Mouse (Mus musculus) layer of hippocampus, postnatal 14 days (tissue): ENCODE measurements around the gene Hoxc8. TPM values are rescaled to one million over a fixed set of nuclear protein-coding genes. Genes with fewer than 3 reads are reported as not detected.
A peak's percentile ranks its signal among the peaks of the same experiment; 100 is the strongest.

Experiments used
- DNase-seq, 2 experiments: peaks; one replicate each; pipeline ENCODE4 v3.0.0; 2021 to 2022; ENCODE audit warnings: low spot score in 2 of 2, mixed read lengths in 1 of 2
- total RNA-seq, 2 experiments: library from RNA; stranded (reverse); gene quantifications; 2 replicates each; pipeline ENCODE4 v1.2.3; 2021

The Hoxc8 gene
- total RNA-seq, 2 experiments from 2014 or later = not detected

DNA sequence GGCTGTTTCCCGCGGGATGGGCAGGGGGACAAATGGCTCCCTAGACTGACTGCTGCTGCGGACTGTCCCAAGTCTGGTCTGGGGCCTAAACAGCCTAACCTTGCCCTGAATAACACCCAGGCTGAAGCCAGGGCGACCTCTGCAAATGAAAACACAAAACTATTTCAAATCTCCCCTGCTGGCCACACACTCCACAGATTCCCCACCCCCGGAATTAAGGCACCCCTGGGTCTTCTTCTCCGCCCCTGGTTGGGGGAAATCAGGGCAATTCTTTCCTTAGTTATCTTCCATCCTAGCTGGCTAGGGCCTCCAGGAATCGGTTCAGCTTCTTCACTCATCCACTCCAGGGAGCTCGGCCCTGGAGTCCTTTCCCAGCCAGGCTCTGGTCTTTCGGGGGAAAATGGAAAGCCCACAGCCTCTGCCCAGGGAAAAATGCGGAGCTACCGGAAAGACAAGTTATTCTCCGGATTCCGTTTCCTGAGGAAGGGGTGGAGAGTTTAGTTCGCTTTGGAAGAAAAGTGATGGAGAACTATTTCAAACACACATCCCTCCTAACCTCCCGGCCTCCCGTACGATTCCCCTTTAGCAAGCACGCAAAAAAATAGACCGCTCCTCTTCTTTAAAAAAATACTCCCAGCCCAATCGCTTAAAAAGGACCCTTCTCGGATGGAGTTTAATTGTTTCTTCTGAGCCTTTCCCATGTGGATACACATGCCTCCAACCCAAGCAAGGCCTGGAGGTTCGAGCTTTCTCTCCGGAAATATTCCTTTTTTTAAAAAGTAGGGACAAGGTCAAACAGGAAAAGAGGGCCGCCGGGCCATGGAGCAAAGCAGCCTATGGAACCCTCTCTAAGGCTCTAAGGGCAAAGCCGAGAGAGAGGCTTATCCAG is 25.2 kb upstream of the Hoxc8 start:
- no peak for DNase-seq

- peak in 1 of 2 experiments; percentile 25 for DNase-seq
These were observed 24.3 kb upstream of the Hoxc8 start for GRCm38 (mm10) chr15:102965892-102966775.

DNA sequence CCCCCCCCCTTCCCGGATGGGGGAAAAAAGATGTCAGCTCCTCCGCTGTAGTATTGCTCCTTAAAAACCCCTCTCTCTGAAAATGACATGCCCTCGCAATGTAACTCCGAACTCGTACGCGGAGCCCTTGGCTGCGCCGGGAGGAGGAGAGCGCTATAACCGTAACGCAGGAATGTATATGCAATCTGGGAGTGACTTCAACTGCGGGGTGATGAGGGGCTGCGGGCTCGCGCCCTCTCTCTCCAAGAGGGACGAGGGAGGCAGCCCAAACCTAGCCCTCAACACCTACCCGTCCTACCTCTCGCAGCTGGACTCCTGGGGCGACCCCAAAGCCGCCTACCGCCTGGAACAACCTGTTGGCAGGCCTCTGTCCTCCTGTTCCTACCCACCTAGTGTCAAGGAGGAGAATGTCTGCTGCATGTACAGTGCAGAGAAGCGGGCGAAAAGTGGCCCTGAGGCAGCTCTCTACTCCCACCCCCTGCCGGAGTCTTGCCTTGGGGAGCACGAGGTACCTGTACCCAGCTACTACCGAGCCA is 23.6 kb upstream of the Hoxc8 start, which contains the start of gene Hoxc10:
Gene Hoxc10 (plus strand): TSS at position 21 of the 536 bp plus-strand sequence.
- no peak for DNase-seq

DNA sequence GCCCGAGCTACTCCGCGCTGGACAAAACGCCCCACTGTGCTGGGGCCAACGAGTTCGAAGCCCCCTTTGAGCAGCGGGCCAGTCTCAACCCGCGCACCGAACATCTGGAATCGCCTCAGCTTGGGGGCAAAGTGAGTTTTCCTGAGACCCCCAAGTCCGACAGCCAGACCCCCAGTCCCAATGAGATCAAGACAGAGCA is 23.2 kb upstream of the Hoxc8 start, which contains the start of gene Hoxc5:
Gene Hoxc5 (plus strand): TSS at position 132 of the 199 bp plus-strand sequence.
- DNase-seq = no peak

DNA sequence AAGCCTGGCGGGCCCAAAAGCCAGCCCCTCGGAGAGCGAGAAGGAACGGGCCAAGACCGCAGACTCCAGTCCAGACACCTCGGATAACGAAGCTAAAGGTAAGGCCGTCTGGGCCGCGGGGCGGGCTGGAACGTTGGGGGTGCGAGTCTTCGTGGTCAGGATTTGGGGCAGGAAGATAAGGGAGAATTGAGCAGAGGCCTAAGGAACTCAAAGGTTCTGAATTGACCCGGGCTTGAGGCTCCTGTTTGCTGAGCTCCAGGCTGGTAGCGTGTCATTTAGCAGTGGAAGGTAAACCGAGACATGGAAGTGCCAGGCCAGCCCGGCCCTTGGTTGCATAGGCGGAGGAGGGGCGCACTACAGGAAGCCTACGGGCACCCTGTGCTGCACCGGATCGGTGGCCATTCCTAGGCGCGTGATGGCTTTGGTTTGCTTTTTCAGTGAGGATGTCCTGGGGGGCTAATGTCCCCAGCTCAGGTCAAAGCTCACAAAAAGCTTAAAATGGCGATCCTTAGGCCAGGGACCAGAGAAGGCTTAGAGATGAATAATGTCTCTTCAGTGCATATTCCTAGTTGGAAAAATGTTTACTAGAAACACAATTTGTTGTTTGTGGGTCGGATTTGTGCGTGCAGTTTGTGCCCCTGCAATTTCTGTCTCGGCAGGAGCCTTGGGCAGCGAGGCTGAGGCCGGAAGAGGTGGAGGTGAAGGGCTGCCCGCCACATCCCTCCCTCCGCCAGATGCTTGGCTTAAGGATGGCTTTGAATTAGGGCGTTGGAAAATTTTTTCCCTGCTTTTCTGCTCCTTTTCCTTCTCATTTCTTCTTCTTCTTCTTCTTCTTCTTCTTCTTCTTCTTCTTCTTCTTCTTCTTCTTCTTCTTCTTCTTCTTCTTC is 22.7 kb upstream of the Hoxc8 start:
- no peak for DNase-seq

- no peak for DNase-seq
These were observed 21.1 kb upstream of the Hoxc8 start for GRCm38 (mm10) chr15:102969296-102969695.

- DNase-seq = peak in 1 of 2 experiments; percentile 26
These were observed 19.7 kb upstream of the Hoxc8 start for GRCm38 (mm10) chr15:102970740-102971139.

DNA sequence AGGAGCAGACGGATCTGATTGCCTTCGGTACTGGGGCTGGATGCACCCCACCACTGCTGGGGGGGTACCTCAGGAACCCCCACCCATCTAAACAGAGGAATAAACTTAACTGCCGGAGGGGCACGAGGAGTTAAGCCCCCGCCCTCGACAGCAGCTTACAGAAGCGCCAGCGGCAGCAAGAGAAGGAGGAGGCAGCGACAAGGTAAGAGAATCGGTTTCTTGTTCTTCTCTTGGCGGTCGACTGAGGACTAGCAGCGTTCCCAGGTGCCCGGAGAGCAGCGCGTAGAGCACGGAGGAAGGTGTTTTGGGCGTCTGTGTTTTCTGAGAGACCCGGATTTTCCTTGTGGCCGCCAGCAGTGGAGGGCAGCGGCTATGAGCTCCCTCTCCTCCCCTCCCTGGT is 18.2 kb upstream of the Hoxc8 start:
- DNase-seq = no peak

GRCm38 (mm10) chr15:102972753-102973152 is 17.7 kb upstream of the Hoxc8 start:
- DNase-seq = no peak

DNA sequence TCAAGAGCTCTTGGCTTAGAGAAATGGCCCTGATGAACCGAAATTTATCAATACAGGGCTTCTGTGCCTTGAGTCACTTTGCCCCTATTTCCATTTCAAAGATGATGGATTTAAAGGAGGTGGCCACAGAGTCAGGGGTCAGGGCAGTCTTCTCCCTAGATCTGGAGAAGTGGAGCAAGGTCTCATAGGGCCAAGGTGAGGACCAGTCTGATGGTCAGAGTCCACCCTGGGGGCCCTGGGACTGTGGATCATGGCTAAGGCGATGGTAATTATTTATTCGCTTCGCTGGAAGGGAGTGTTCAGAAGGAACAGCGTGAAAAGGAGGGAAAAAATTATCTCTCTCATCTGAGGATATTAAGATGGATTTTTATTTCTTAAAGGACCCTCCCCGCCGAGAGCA is 15.4 kb upstream of the Hoxc8 start:
- DNase-seq = no peak

- DNase-seq = no peak
These were observed 14.7 kb upstream of the Hoxc8 start for GRCm38 (mm10) chr15:102975688-102976111.

GRCm38 (mm10) chr15:102976171-102976570 is 14.2 kb upstream of the Hoxc8 start, which contains the start of gene Hoxc9:
Gene Hoxc9, plus strand, starts transcription at chr15:102976439.
- no peak for DNase-seq

DNA sequence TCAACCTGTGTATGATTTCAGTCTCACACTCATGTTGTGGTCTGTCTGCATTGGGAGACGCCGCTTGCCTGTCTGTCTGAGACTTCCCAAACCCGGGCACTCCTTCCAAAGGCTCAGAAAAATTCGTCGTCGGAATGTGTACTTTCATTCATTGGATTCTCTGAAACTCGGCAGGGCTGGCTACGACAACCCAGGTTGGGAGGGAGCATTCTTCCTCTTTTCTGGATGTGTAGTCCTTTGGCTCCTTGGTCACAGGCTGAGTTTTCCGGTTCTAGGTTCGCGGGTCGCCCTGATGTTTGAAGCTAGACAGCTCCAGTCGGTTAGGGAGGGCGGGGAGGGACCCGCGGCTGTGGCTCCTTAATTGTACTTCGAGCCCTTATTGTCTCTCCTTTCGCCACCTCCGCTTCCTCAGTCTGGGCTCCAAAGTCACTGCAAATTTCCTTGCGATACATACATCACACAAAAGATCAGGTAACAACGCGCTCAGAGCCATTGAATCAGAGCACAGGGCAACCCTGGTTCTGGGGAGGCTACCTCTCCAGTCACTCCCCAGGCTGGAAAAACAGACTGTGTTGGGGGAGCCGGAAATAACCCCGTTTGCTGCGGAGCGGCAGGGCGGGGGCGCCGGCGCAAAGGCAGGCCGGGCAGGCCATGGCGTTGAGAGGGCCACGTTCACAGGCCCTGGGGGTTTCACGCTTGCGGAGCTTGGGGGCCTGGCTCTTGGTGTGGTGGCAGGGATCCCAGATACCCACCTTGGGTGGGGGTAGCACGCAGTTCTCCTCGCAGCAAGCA is 13.6 kb upstream of the Hoxc8 start:
- no peak for DNase-seq

DNA sequence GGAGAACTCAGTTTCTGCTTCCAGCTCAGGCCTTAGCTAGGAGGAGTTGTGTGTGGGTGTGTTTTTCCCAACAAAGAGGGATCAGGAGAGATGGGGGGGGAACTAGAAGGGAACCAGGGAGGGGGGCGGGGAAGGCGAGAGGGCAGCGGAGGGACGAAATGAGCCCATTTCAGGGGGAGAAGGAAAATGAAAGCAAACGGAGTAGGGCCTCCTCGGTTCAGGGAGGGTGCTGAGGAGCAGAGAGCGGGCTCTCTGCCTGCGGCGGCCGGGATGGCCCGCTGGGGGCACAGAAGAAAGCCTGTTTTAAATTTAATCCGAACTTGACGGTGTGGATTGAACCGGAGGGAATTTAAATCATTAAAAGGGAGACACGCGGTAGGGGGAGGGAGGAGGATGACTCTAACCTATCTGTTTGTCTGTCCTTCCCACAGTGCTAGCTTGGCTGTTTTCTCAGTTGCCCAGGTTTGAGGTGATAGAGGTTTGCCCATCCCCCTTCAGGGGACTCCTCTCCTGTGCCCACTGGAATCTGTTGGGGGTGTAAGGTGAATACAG is 12.9 kb upstream of the Hoxc8 start:
- DNase-seq = no peak

- no peak for DNase-seq
These were observed 11.5 kb upstream of the Hoxc8 start for GRCm38 (mm10) chr15:102978615-102979515.

DNA sequence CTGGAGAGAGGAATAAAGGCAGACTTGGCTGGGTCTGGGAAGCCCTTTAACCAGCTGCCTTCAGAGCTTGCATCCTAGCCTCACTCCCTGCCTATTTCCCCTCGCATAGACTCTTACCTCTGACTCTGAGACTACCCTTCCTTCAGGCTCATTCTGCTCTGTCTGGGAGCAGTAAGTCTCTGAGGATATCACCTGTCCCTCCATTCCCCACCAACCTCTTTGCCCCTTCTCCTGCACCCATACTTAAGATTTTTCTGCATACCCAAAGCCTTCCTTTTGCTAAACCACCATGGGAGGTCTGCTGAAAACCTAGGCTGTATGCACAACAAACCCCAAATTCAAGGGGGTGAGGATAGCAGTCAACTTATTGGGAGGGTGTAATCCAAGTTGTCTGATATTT is 10.5 kb upstream of the Hoxc8 start:
- DNase-seq = no peak

DNA sequence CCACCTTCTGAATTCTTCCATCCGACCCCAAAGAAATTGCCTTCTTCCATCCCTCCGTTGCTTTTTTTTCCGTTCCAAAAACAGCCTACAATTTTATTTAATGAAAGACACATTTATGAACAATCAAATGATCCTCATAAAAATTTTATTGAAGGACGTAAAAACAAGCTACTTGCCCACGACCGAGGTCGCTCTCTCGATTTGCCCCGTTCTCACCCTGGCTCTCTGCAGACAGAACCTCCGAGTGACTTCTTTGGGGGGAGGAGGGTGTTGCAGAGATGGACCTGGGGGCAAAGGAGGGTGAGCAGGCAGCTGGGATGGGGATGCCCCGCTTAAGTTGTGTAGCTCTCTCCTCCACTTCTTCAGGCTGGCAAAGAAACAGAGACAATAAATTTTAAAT is 10.1 kb upstream of the Hoxc8 start:
- no peak for DNase-seq

GRCm38 (mm10) chr15:102980912-102981311 is 9.5 kb upstream of the Hoxc8 start:
- DNase-seq = no peak
